Mouse (Mus musculus) left cerebral cortex, postnatal 25 days (tissue): ENCODE data around the gene Hcfc1r1. TPM values are rescaled to one million over a fixed set of nuclear protein-coding genes. Genes with fewer than 3 reads are reported as not detected.

Source experiments
- DNase-seq, 2 experiments: peaks; one replicate each; pipeline ENCODE4 v3.0.0; 2022; ENCODE audit warnings: low spot score in 2 of 2, mixed read lengths in 1 of 2
- intact Hi-C: fragments of 180-260 bp; cut with DNase I; formaldehyde crosslinking; loops from one replicate; pipeline ENCODE4 v1.15.1; 2025
- total RNA-seq, 2 experiments: library from RNA; stranded (reverse); gene quantifications; 2 replicates each; pipeline ENCODE4 v1.2.3; 2021

Hcfc1r1 gene
- total RNA-seq, 2 experiments from 2014 or later = 127 to 129 TPM

DNA sequence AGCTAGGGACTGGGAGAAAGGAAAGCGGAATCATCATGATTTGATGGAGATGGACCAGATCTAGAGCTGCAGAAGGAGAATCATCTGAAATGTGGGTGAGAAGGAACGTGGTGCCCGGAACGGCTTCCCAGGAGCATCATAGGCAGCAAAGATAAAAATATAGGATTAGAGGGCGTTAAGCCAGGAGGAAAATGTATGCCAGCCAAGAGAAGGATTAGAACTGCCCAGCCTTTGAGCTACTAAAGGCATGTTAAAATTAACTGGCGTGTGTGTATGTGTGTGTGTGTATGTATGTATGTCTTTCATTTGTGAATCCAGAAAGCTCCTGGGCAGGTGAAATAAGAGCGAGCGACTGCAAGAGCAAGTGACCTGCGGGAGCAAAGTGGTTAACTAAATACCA is 29.9 kb downstream of the Hcfc1r1 start:
- peak in 1 of 2 experiments; percentile 81 for DNase-seq
- intact Hi-C loops = loop anchor here (5.0 kb wide), 2 partner anchors 41 to 131 kb away; partner anchors contain the start of gene Bicdl2

DNA sequence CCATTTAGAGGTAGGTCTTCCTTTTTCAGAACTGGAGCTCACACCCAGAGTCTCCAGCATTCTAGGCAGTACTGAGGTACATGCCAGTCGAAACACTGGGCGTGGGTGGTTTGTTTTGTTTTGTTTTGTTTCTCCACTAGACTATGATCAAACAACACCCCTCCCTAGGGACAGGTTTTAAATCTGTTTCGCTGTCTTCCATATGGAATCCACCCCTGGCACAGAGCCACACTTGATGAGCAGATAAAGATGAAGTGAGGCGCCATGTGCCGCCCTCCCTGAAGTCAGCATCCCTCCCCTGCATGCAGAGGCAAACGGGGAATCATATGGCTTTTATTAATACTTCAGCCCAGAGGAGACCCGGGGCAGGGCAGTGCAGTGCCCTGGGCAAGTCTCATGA is 31.3 kb downstream of the Hcfc1r1 start:
- intact Hi-C loops = loop anchor here (2.0 to 5.0 kb wide), 3 partner anchors 30 to 132 kb away; partner anchors contain the start of gene Bicdl2
- peak; percentile 40 to 52 for DNase-seq

DNA sequence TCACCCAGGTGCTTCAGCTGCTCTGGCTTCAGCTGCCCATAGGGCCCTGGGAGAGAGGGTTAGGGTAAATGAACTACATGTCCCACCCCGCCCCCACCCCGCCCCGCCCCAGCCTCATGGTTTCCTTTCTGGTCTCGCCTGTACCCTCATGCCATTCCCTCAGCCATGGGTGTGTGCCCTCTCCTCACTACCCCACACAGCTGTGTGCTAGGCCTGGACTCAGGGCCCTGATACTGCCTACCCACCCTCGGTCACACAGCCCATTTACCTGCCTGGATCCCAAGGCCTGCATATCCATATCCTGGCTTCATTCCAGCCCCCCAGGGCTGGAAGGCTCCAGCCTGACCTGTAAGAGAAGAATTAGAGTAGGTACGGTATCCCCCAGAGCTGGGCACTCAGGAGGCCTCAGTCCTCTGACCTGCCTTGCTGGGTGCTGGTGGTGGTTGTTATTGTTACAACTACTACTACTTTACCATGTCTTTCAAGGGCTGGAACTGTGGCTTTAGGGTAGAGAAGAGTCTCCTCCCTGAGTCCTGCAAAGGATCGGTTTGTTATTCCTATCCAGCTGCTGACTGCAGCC is 32.2 kb downstream of the Hcfc1r1 start:
- no peak for DNase-seq
- intact Hi-C loops = loop anchor here (2.0 kb wide), 1 partner anchor 31 kb away; no protein-coding TSS in a partner anchor

DNA sequence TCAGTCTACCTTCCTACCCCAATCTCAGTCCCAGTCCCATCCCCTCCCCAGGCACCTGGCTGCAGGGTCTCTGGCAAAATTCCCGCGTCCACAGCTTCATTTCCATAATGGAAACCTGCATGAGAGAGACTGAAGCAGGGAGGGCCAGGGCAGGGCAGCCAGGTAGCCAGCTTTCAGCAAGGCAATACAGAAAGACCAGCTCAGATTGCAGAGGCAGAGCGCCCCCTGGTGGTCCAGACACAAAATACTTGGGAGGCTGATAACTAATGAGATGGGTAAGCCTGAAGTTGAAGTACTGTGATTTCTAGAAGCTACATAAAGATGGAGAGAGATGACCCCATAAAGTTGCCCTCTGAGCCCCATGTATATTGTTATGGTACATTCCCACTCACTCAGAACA is 32.8 kb downstream of the Hcfc1r1 start:
- peak; percentile 72 to 74 for DNase-seq
- intact Hi-C loops = no loop called here

DNA sequence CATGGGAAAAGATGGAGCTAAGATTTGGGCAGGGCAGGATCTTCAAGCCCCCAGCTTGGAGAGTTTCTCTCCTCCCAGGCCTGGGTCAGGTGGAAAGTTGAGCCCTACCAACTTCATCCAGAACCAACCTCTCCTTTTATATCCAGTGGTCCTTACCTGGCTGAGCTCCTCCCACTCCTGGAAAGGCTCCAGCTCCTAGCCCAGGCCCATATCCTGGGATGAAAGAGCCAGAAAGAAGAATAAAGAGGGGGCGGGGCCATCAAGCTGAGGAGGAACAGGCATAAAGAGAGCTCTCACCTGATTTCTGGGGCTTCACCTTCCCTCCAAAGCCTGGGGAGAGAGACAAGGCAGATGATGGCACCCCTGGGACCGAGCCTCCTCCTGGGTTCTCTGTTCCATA is 43.6 kb downstream of the Hcfc1r1 start:
- no peak for DNase-seq
- intact Hi-C loops = no loop called here

DNA sequence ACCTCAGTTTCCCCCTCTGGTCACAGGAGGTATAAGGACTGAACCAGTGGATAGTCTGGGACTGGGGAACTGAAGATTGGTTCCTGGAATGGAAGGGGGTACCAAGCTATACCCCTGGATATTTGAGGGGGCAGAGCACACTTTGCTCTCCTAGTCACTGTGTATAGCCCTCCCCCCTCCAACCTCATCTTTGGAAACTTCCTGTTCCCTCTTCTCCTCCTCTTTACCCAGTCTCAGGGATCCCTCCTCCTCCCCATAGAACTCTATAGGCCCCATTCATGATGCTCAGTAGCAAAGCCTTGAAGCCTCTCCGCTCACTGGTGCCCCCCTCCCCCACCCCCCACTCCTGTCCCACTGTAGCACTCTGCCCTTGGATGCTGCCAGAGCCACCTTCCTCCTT is 46.1 kb downstream of the Hcfc1r1 start:
- intact Hi-C loops = no loop called here
- DNase-seq = no peak

DNA sequence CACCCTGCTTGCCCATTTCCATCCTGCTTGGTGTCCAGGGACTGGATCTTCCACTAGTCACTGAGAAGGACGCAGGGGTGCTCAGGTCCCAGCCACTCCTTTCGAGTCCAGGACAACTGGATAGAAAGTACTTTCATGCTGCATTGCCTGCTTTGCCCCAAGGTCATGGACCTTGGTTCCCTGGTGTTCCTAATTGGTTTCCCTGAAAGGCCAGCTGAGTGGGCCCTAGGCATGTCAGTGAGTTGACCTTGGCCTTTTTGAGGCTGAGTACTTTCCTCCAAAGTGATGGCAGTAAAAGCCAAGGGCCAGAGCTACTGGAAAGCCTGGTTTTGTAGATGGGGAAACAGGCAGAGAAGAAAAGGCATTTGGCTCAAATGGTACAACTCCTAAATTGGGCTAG is 48.5 kb downstream of the Hcfc1r1 start:
- DNase-seq = no peak
- intact Hi-C loops = no loop called here

DNA sequence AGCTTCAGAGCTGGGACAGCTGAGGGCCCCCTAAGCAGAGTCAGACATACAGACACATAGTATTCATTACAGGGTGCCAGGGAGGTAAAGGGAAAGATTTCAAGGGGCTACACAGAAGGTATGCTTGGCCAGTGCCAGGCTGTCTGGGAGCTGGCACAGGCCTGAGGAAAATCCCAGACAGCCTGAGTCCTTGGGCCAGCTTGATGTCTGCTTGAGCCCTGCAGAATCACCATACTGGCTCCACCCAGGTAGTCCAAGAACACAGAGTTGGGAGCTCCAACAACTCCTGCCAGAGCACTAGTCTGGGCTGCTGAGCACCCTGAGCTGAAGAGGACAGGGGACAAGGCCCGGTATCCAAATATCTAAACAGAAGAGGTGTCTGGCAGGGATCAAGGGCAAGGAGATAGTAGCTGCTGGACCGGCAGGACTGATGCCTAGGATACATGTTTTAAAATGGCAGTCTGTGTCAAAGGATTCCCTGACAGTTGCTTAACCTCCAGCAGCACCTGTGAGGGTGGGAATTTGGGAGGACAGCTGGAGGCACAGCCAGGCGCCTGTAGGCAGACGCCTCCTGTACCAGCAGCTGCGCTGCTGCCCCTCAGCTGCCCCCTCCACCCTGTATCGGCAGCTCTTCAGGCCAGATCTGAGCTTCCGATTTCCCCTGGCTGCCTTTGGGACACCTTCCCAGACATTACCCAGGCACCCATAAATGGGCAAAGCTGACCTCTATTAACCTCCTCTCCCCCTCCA is 49.2 kb downstream of the Hcfc1r1 start, which contains the start of gene 1520401A03Rik:
TSS of gene 1520401A03Rik (minus strand) at position 408 of the 750 bp plus-strand sequence.
- intact Hi-C loops = no loop called here
- DNase-seq = no peak

Other genes with a start within 250 kb of the Hcfc1r1 start
- not detected for gene Vmn2r117, start 193.9 kb upstream of the Hcfc1r1 start, total RNA-seq
- gene Zfp213, start 109.4 kb upstream of the Hcfc1r1 start, total RNA-seq = 1 to 10 TPM; 6.5 to 7.0 TPM
- gene Zfp13, start 74.1 kb upstream of the Hcfc1r1 start, total RNA-seq = 10 to 100 TPM; 23.7 to 25.3 TPM
- not detected for gene Zscan10, start 72.7 kb upstream of the Hcfc1r1 start, total RNA-seq
- gene Mmp25, start 28.3 kb upstream of the Hcfc1r1 start, total RNA-seq = under 1 TPM; 0.32 to 0.34 TPM
- gene Bicdl2, start 13.1 kb upstream of the Hcfc1r1 start, total RNA-seq = not detected
- 1 to 10 TPM; 5.2 to 7.4 TPM for gene Thoc6, start 286 bp downstream of the Hcfc1r1 start, total RNA-seq
- 10 to 100 TPM; 10.3 to 13.5 TPM for gene Tnfrsf12a, start 3.9 kb downstream of the Hcfc1r1 start, total RNA-seq
- not detected for gene Cldn6, start 5.7 kb downstream of the Hcfc1r1 start, total RNA-seq
- gene Cldn9, start 10.4 kb downstream of the Hcfc1r1 start, total RNA-seq = under 1 TPM in 1 of 2 experiments, not detected in 1; 0.25 TPM
- not detected for gene 1520401A03Rik, start 49.2 kb downstream of the Hcfc1r1 start, total RNA-seq
- 1 to 10 TPM; 3.0 to 3.3 TPM for gene Pkmyt1, start 52.7 kb downstream of the Hcfc1r1 start, total RNA-seq
- gene Paqr4, start 67.3 kb downstream of the Hcfc1r1 start, total RNA-seq = 10 to 100 TPM; 52.8 to 58.2 TPM
- gene Kremen2, start 72.2 kb downstream of the Hcfc1r1 start, total RNA-seq = under 1 TPM; 0.60 to 0.71 TPM
- gene Flywch1, start 98.0 kb downstream of the Hcfc1r1 start, total RNA-seq = 100 to 1,000 TPM; 304 to 305 TPM
- 10 to 100 TPM; 14.5 to 15.4 TPM for gene Flywch2, start 112.5 kb downstream of the Hcfc1r1 start, total RNA-seq
- gene Srrm2, start 116.9 kb downstream of the Hcfc1r1 start, total RNA-seq = 100 to 1,000 TPM; 495 to 577 TPM
- 100 to 1,000 TPM; 359 to 371 TPM for gene Elob, start 155.5 kb downstream of the Hcfc1r1 start, total RNA-seq
- not detected for gene Prss33, start 162.5 kb downstream of the Hcfc1r1 start, total RNA-seq
- gene Prss32, start 170.3 kb downstream of the Hcfc1r1 start, total RNA-seq = not detected
- 1 to 10 TPM; 1.1 to 2.3 TPM for gene Prss41, start 170.6 kb downstream of the Hcfc1r1 start, total RNA-seq
- not detected for gene Prss21, start 194.5 kb downstream of the Hcfc1r1 start, total RNA-seq
- not detected for gene Dcpp1, start 207.3 kb downstream of the Hcfc1r1 start, total RNA-seq
- gene Dcpp2, start 207.3 kb downstream of the Hcfc1r1 start, total RNA-seq = not detected
- not detected for gene Dcpp3, start 243.9 kb downstream of the Hcfc1r1 start, total RNA-seq